Mouse (Mus musculus) frontal cortex, postnatal 25 days (tissue): Measurements from ENCODE around the gene Olfr15.
A peak's percentile ranks its signal among the peaks of the same experiment; 100 is the strongest.
"Not testable (repeated sequence)": the region's sequence is repeated elsewhere in the genome, so short reads cannot be mapped to it uniquely, and the experiment has no call there.

ENCODE experiments used
- DNase-seq, 2 experiments: peaks; one replicate each; pipeline ENCODE4 v3.0.0; 2022; ENCODE audit warnings: low spot score in 2 of 2

The Olfr15 gene

GRCm38 (mm10) chr16:3830588-3831109 lies at the start of gene Olfr15:
Gene Olfr15 (plus strand): TSS chr16:3830878.
- DNase-seq = no peak

GRCm38 (mm10) chr16:3781237-3781636 lies 49.4 kb upstream of the Olfr15 start:
- no peak for DNase-seq

- no peak for DNase-seq
Measured at GRCm38 (mm10) chr16:3788394-3788793, 42.3 kb upstream of the Olfr15 start.

GRCm38 (mm10) chr16:3808176-3808575 lies 22.5 kb upstream of the Olfr15 start:
- DNase-seq = no peak

GRCm38 (mm10) chr16:3814667-3815066 lies 16.0 kb upstream of the Olfr15 start:
- not testable (repeated sequence) for DNase-seq

- DNase-seq = no peak
Measured at GRCm38 (mm10) chr16:3820202-3820601, 10.5 kb upstream of the Olfr15 start.

- DNase-seq = no peak
Measured at GRCm38 (mm10) chr16:3828021-3828420, 2.7 kb upstream of the Olfr15 start.

GRCm38 (mm10) chr16:3829727-3830126 lies 951 bp upstream of the Olfr15 start:
- DNase-seq = no peak

GRCm38 (mm10) chr16:3835461-3835860 lies 4.8 kb downstream of the Olfr15 start:
- no peak for DNase-seq

- DNase-seq = no peak
Measured at GRCm38 (mm10) chr16:3839157-3839885, 8.6 kb downstream of the Olfr15 start.

- DNase-seq = no peak
Measured at GRCm38 (mm10) chr16:3842989-3843388, 12.3 kb downstream of the Olfr15 start.

GRCm38 (mm10) chr16:3843796-3844195 lies 13.1 kb downstream of the Olfr15 start:
- DNase-seq = no peak

GRCm38 (mm10) chr16:3846711-3847518 lies 16.2 kb downstream of the Olfr15 start, which contains the start of gene Zfp174:
Gene Zfp174 (plus strand): TSS chr16:3847268.
- DNase-seq = peak; percentile 83 to 89

GRCm38 (mm10) chr16:3847871-3848270 lies 17.2 kb downstream of the Olfr15 start:
- DNase-seq = no peak

GRCm38 (mm10) chr16:3848416-3848815 lies 17.7 kb downstream of the Olfr15 start:
- no peak for DNase-seq

- DNase-seq = not testable (repeated sequence)
Measured at GRCm38 (mm10) chr16:3851301-3851700, 20.6 kb downstream of the Olfr15 start.

- DNase-seq = no peak
Measured at GRCm38 (mm10) chr16:3852586-3852985, 21.9 kb downstream of the Olfr15 start.

GRCm38 (mm10) chr16:3854437-3855182 lies 23.9 kb downstream of the Olfr15 start:
- DNase-seq = no peak

GRCm38 (mm10) chr16:3855776-3856175 lies 25.1 kb downstream of the Olfr15 start:
- no peak for DNase-seq

GRCm38 (mm10) chr16:3859254-3859653 lies 28.6 kb downstream of the Olfr15 start:
- no peak for DNase-seq

- DNase-seq = no peak
Measured at GRCm38 (mm10) chr16:3871815-3872214, 41.1 kb downstream of the Olfr15 start.
